Mouse (Mus musculus): ENCODE measurements around the gene Hcfc2. TPM values are rescaled to one million over a fixed set of nuclear protein-coding genes. Genes with fewer than 3 reads are reported as not detected.

The Hcfc2 gene
- polyA plus RNA-seq, 1 experiment from 2014 or later = 42.6 TPM

DNA sequence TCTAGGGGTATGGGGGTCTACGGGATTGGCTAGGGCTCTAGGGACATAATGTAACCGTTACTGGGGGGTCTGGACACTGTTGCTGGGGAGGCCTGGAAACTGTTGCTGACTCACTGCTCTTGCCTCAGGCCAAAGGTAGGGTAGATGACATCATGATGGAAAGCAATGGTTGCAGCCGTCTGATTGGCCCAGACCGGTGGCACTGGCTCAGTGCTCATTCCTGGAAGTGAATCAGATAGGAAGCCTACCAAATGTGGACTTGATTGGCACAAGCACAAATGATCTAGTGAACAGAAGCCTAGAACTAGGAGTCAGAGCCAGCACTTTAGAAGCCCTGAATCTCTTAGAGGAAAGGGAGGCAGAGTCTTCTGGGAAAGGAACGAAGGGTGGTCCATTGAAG lies 94.5 kb downstream of the Hcfc2 start:
- Histone ChIP-seq H3K4me1 (ENCODE audit: control insufficient read depth, insufficient read depth, low read length) (peaks cover 5% of the 10 kb centered on the region; the same call in 1 of the 2 replicates), H3K27me3 (ENCODE audit: control insufficient read depth, insufficient read depth, low read length) (no peaks in the 10 kb centered on the region), H3K27ac (replicated peaks; ENCODE audit: low read depth, low read length) (no peak overlapping the region), H3K9ac (replicated peaks; ENCODE audit: low read length) (no peak overlapping the region), H3K9me3 (ENCODE audit: control insufficient read depth, low read length) (no peaks in the 10 kb centered on the region), H3K4me3 (replicated peaks; ENCODE audit: low read depth, low read length) (no peak overlapping the region), H3K36me3 (ENCODE audit: control insufficient read depth, insufficient read depth, low read length) (no peaks in the 10 kb centered on the region), H3K4me2 (ENCODE audit: low read length) (no peak overlapping the region)
- WGBS = 91% methylated on average over 5 of the region's 5 CpGs
- DNase-seq (no peak), ATAC-seq (ENCODE audit: low FRiP score, low TSS enrichment) (no peak)

DNA sequence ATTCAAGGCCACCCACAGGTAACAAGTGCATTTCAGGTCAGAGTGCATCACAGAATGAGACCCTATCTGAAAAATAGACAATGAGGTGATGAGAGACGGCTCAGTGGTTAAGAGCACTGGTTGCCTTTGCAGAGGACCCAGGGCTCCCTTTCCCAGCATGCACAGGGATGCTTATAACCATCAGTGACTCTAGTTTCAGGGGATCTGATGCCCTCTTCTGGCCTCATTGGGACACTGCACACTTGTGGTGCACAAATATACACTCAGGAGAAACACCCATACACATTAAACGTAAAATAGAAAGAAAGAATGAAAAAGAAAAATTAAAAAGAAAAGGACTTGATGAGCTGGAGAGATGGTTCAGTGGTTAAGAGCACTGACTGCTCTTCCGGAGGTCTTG lies 95.8 kb downstream of the Hcfc2 start:
- Histone ChIP-seq H3K9me3 (ENCODE audit: control insufficient read depth, low read length) (no peaks in the 10 kb centered on the region), H3K27me3 (ENCODE audit: control insufficient read depth, insufficient read depth, low read length) (no peaks in the 10 kb centered on the region), H3K4me2 (ENCODE audit: low read length) (no peak overlapping the region), H3K36me3 (ENCODE audit: control insufficient read depth, insufficient read depth, low read length) (no peaks in the 10 kb centered on the region), H3K4me3 (replicated peaks; ENCODE audit: low read depth, low read length) (no peak overlapping the region), H3K4me1 (ENCODE audit: control insufficient read depth, insufficient read depth, low read length) (peaks cover 7% of the 10 kb centered on the region; the same call in 1 of the 2 replicates), H3K27ac (replicated peaks; ENCODE audit: low read depth, low read length) (no peak overlapping the region), H3K9ac (replicated peaks; ENCODE audit: low read length) (no peak overlapping the region)
- ATAC-seq (ENCODE audit: low FRiP score, low TSS enrichment) (no peak), DNase-seq (no peak)
- WGBS = 94% methylated on average over 3 of the region's 3 CpGs

Other genes starting within 250 kb of the Hcfc2 start
- gene Gm1553, start 203.5 kb upstream of the Hcfc2 start, polyA plus RNA-seq (2014; fragmentation: Nextera tagmentation; extraction: Ambion mirVana) = not detected in 2 replicates
- gene 1190007I07Rik, start 72.9 kb upstream of the Hcfc2 start, polyA plus RNA-seq (2014; fragmentation: Nextera tagmentation; extraction: Ambion mirVana) = 39.9 and 50.7 TPM in 2 replicates
- 140 and 204 TPM in 2 replicates for gene Tdg, start 66.3 kb upstream of the Hcfc2 start, polyA plus RNA-seq (2014; fragmentation: Nextera tagmentation; extraction: Ambion mirVana)
- gene Glt8d2, start 5.5 kb upstream of the Hcfc2 start, polyA plus RNA-seq (2014; fragmentation: Nextera tagmentation; extraction: Ambion mirVana) = 0.77 and 1.3 TPM in 2 replicates
- 52.1 and 55.9 TPM in 2 replicates for gene Nfyb, start 68.0 kb downstream of the Hcfc2 start, polyA plus RNA-seq (2014; fragmentation: Nextera tagmentation; extraction: Ambion mirVana)
- gene Txnrd1, start 137.8 kb downstream of the Hcfc2 start, polyA plus RNA-seq (2014; fragmentation: Nextera tagmentation; extraction: Ambion mirVana) = 118 and 150 TPM in 2 replicates
- gene Eid3, start 170.5 kb downstream of the Hcfc2 start, polyA plus RNA-seq (2014; fragmentation: Nextera tagmentation; extraction: Ambion mirVana) = 0.50 and 0.59 TPM in 2 replicates